14 mouse cellular contexts compared by ENCODE assay signal in genomic region chr14:8030535-8030934, GRCm38 (mm10). TPM values are rescaled to one million over a fixed set of nuclear protein-coding genes. Genes with fewer than 3 reads are reported as not detected.
DNase-seq lines count a peak whose midpoint lies in the region; ATAC-seq and TF ChIP-seq lines count a peak whose summit lies in the region.
"Had no signal": no experiment of that assay in that cellular context is flagged by ENCODE, and none has a peak within 500 bp of the region (broad histone marks: within the 10 kb centered on the region; RNA-seq: fewer than 3 reads in every experiment).

No protein-coding gene starts in this region.

- H3K4me1 ChIP-seq in cerebellum, adult 2 months (ENCODE audit: control insufficient read depth, insufficient read depth, low read length) = peaks cover 30% of the 10 kb centered on the region
- peaks cover 28% of the 10 kb centered on the region for H3K4me1 ChIP-seq in liver, adult 2 months (ENCODE audit: control insufficient read depth, insufficient read depth, low read length)
- H3K4me1 ChIP-seq in liver, embryonic 11.5 days (replicated peaks; ENCODE audit: control insufficient read depth, insufficient read depth, low read length) = no peaks in the 10 kb centered on the region
- peaks cover 4% of the 10 kb centered on the region for H3K4me1 ChIP-seq in heart, embryonic 15.5 days (replicated peaks)
- H3K4me1 ChIP-seq in thymus, adult 2 months (replicated peaks; ENCODE audit: control insufficient read depth, insufficient read depth, low read length) = no peaks in the 10 kb centered on the region
- H3K4me1 ChIP-seq: lung, embryonic 15.5 days had no signal

- H3K27ac ChIP-seq in cerebellum, adult 2 months (ENCODE audit: insufficient read depth, low read length) = peak overlapping the region; percentile 70
- H3K27ac ChIP-seq in liver, adult 2 months (replicated peaks; ENCODE audit: insufficient read depth, low read depth, low read length) = peak overlapping the region; percentile 71
- H3K27ac ChIP-seq in liver, embryonic 11.5 days (ENCODE audit: low read depth, low read length) = no peak overlapping the region
- H3K27ac ChIP-seq in heart, embryonic 15.5 days = peak overlapping the region; percentile 13
- H3K27ac ChIP-seq in thymus, adult 2 months (ENCODE audit: control insufficient read depth, insufficient read depth, low read length) = no peak overlapping the region
- H3K27ac ChIP-seq: lung, embryonic 15.5 days had no signal

- no peaks in the 10 kb centered on the region for H3K27me3 ChIP-seq in cerebellum, adult 2 months (ENCODE audit: control insufficient read depth, insufficient read depth, low read length)
- no peaks in the 10 kb centered on the region for H3K27me3 ChIP-seq in liver, adult 2 months (ENCODE audit: control insufficient read depth, insufficient read depth, low read length)
- no peaks in the 10 kb centered on the region for H3K27me3 ChIP-seq in liver, embryonic 11.5 days (replicated peaks; ENCODE audit: control insufficient read depth, insufficient read depth, low read length)
- H3K27me3 ChIP-seq in heart, embryonic 15.5 days = no peaks in the 10 kb centered on the region
- H3K27me3 ChIP-seq in thymus, adult 2 months (ENCODE audit: control insufficient read depth, insufficient read depth, low read length) = no peaks in the 10 kb centered on the region
- H3K27me3 ChIP-seq: lung, embryonic 15.5 days had no signal

- no peaks in the 10 kb centered on the region for H3K79me2 ChIP-seq in liver, adult 2 months (ENCODE audit: control insufficient read depth, insufficient read depth, low read length)

- 32% methylated on average over 4 of the region's 4 CpGs for WGBS in cerebellum, adult 2 months
- 35% methylated on average over 4 of the region's 4 CpGs for WGBS in liver, adult 2 months
- WGBS in liver, embryonic 11.5 days = 61% methylated on average over 4 of the region's 4 CpGs
- WGBS in heart, embryonic 15.5 days = 48% methylated on average over 4 of the region's 4 CpGs
- WGBS in thymus, adult 2 months = 90% methylated on average over 4 of the region's 4 CpGs

- no peak overlapping the region for H3K4me3 ChIP-seq in cerebellum, adult 2 months (replicated peaks; ENCODE audit: insufficient read depth, low read depth, low read length)
- no peak overlapping the region for H3K4me3 ChIP-seq in liver, adult 2 months (ENCODE audit: insufficient read depth, low read depth, low read length)
- no peak overlapping the region for H3K4me3 ChIP-seq in liver, embryonic 11.5 days (ENCODE audit: low read depth, low read length)
- H3K4me3 ChIP-seq in heart, embryonic 15.5 days = no peak overlapping the region
- H3K4me3 ChIP-seq in thymus, adult 2 months (ENCODE audit: control insufficient read depth, insufficient read depth, low read length) = no peak overlapping the region
- H3K4me3 ChIP-seq: forebrain, embryonic 10.5 days; lung, embryonic 15.5 days had no signal

- H3K9me3 ChIP-seq in liver, embryonic 11.5 days (ENCODE audit: control insufficient read depth, low read length) = no peaks in the 10 kb centered on the region
- H3K9me3 ChIP-seq in heart, embryonic 15.5 days (replicated peaks) = no peaks in the 10 kb centered on the region
- H3K9me3 ChIP-seq: forebrain, embryonic 10.5 days; lung, embryonic 15.5 days had no signal

- no peak for TF ChIP-seq POLR2A in cerebellum, adult 2 months (IDR thresholded peaks at IDR 0.05; ENCODE audit: borderline replicate concordance, insufficient read depth, low read length)
- TF ChIP-seq POLR2A in liver, adult 2 months (IDR thresholded peaks at IDR 0.05; ENCODE audit: extremely low read depth, insufficient read depth, low read length) = no peak
- TF ChIP-seq POLR2A in thymus, adult 2 months (IDR thresholded peaks at IDR 0.05; ENCODE audit: control insufficient read depth, extremely low read depth, insufficient read depth, low read length, poor library complexity) = no peak

- no peak for ATAC-seq in liver, embryonic 11.5 days (replicated peaks; ENCODE audit: low FRiP score)
- peak; percentile 67; the same call in 1 of the 2 replicates for ATAC-seq in heart, embryonic 15.5 days (replicated peaks; ENCODE audit: insufficient number of reproducible peaks, insufficient read depth, low FRiP score, low read depth)
- ATAC-seq: intestine, postnatal 0 days had no signal

- 0 out of 2 replicates have a peak, but pooled peaks cover 2% of the 10 kb centered on the region for H3K36me3 ChIP-seq in liver, adult 2 months (ENCODE audit: control insufficient read depth, insufficient read depth, low read length)
- no peaks in the 10 kb centered on the region for H3K36me3 ChIP-seq in liver, embryonic 11.5 days (ENCODE audit: control insufficient read depth, insufficient read depth, low read length)
- no peaks in the 10 kb centered on the region for H3K36me3 ChIP-seq in heart, embryonic 15.5 days
- no peaks in the 10 kb centered on the region for H3K36me3 ChIP-seq in thymus, adult 2 months (ENCODE audit: control insufficient read depth, insufficient read depth, low read length)
- H3K36me3 ChIP-seq: forebrain, embryonic 10.5 days; lung, embryonic 15.5 days had no signal

- DNase-seq in cerebellum, adult 2 months = peak; percentile 48 to 56
- DNase-seq in cerebellum, postnatal 14 days = no peak
- DNase-seq in liver, adult 2 months (ENCODE audit: extremely low read depth, low read depth, low spot score) = peak; percentile 70
- no peak for DNase-seq in liver, embryonic 11.5 days (ENCODE audit: low spot score)
- no peak for DNase-seq in spleen, postnatal 14 days (ENCODE audit: low spot score in 2 of 2)
- DNase-seq in layer of hippocampus, adult 9-11 months = no peak
- no peak for DNase-seq in thymus, adult 2 months
- DNase-seq: embryo, embryonic 11 days; left cerebral cortex, postnatal 4 days had no signal

- H3K4me2 ChIP-seq in liver, embryonic 11.5 days = no peak overlapping the region
- H3K4me2 ChIP-seq in heart, embryonic 15.5 days = no peak overlapping the region
- H3K4me2 ChIP-seq: lung, embryonic 15.5 days had no signal

- TF ChIP-seq CTCF in cerebellum, adult 2 months (IDR thresholded peaks at IDR 0.05; ENCODE audit: borderline replicate concordance, insufficient read depth, low read depth, low read length) = no peak
- TF ChIP-seq CTCF in liver, adult 2 months (IDR thresholded peaks at IDR 0.05; ENCODE audit: low read depth, low read length) = no peak
- no peak for TF ChIP-seq CTCF in thymus, adult 2 months (IDR thresholded peaks at IDR 0.05; ENCODE audit: borderline replicate concordance, control insufficient read depth, extremely low read depth, insufficient read depth, low read length, poor library complexity)

- H3K9ac ChIP-seq in liver, adult 2 months (ENCODE audit: low read depth, low read length) = peak overlapping the region; percentile 11; the same call in 1 of the 2 replicates
- H3K9ac ChIP-seq in liver, embryonic 11.5 days (ENCODE audit: low read depth, low read length) = no peak overlapping the region
- H3K9ac ChIP-seq in heart, embryonic 15.5 days = no peak overlapping the region
- H3K9ac ChIP-seq: lung, embryonic 15.5 days had no signal

RNA-seq across cellular contexts. Expression of gene Abhd6, which starts 27.8 kb away (rescaled TPM):
- polyA plus RNA-seq in cerebellum, adult 2 months (2012; rRNA removed) = 56.0 and 59.1 TPM in 2 replicates
- total RNA-seq in liver, adult 2 months (2014; rRNA removed) = 17.4 and 29.2 TPM in 2 replicates
- polyA plus RNA-seq in liver, adult 2 months (2012; rRNA removed) = 39.6 and 45.2 TPM in 2 replicates
- polyA plus RNA-seq in liver, embryonic 11.5 days (2014; fragmentation: Nextera tagmentation; extraction: Ambion mirVana) = 11.9 and 15.0 TPM in 2 replicates
- polyA plus RNA-seq in heart, embryonic 15.5 days (2015; fragmentation: Nextera tagmentation; extraction: Ambion mirVana) = 9.9 and 14.7 TPM in 2 replicates
- 15.6 and 18.1 TPM in 2 replicates for polyA plus RNA-seq in thymus, adult 2 months (2012; rRNA removed)

RNA-seq across cellular contexts. Expression of gene Dnase1l3, which starts 36.2 kb away (rescaled TPM):
- 0.02 TPM in 1 of 2 replicates, not detected in the other for polyA plus RNA-seq in cerebellum, adult 2 months (2012; rRNA removed)
- 10.0 and 10.9 TPM in 2 replicates for total RNA-seq in liver, adult 2 months (2014; rRNA removed)
- 20.5 and 24.3 TPM in 2 replicates for polyA plus RNA-seq in liver, adult 2 months (2012; rRNA removed)
- polyA plus RNA-seq in liver, embryonic 11.5 days (2014; fragmentation: Nextera tagmentation; extraction: Ambion mirVana) = 0.73 and 0.79 TPM in 2 replicates
- polyA plus RNA-seq in heart, embryonic 15.5 days (2015; fragmentation: Nextera tagmentation; extraction: Ambion mirVana) = 0.13 and 0.74 TPM in 2 replicates
- polyA plus RNA-seq in thymus, adult 2 months (2012; rRNA removed) = 22.0 and 27.8 TPM in 2 replicates
- total RNA-seq: midbrain, postnatal 0 days had no signal
- polyA plus RNA-seq: forebrain, embryonic 10.5 days had no signal

RNA-seq across cellular contexts. Expression of gene Rpp14, which starts 49.6 kb away (rescaled TPM):
- polyA plus RNA-seq in cerebellum, adult 2 months (2012; rRNA removed) = 27.5 and 36.2 TPM in 2 replicates
- total RNA-seq in liver, adult 2 months (2014; rRNA removed) = 18.8 and 19.5 TPM in 2 replicates
- polyA plus RNA-seq in liver, adult 2 months (2012; rRNA removed) = 5.4 and 6.9 TPM in 2 replicates
- polyA plus RNA-seq in liver, embryonic 11.5 days (2014; fragmentation: Nextera tagmentation; extraction: Ambion mirVana) = 74.7 and 77.4 TPM in 2 replicates
- polyA plus RNA-seq in heart, embryonic 15.5 days (2015; fragmentation: Nextera tagmentation; extraction: Ambion mirVana) = 39.3 and 40.3 TPM in 2 replicates
- polyA plus RNA-seq in thymus, adult 2 months (2012; rRNA removed) = 7.2 and 7.5 TPM in 2 replicates

Comparison
In these comparisons a context has a peak if more than half of its experiments do, and no peak if none do; other contexts are left out.
1. DNase-seq: peak in cerebellum, adult 2 months (2 of 2) and liver, adult 2 months (single experiment); none in cerebellum, postnatal 14 days (0 of 2), liver, embryonic 11.5 days (single experiment), spleen, postnatal 14 days (0 of 2), layer of hippocampus, adult 9-11 months (single experiment) and thymus, adult 2 months (single experiment).
2. H3K27ac ChIP-seq: peak in cerebellum, adult 2 months (single experiment), liver, adult 2 months (single experiment) and heart, embryonic 15.5 days (single experiment); none in liver, embryonic 11.5 days (single experiment) and thymus, adult 2 months (single experiment).
3. RNA of gene Dnase1l3, which starts 36.2 kb away (polyA plus RNA-seq): 22.0 to 27.8 TPM in thymus, adult 2 months and 20.5 to 24.3 TPM in liver, adult 2 months; 0.73 to 0.79 TPM in liver, embryonic 11.5 days, 0.13 to 0.74 TPM in heart, embryonic 15.5 days and 0.02 TPM in cerebellum, adult 2 months; every median in the first group is over 10 times any median in the second.